ENCODE assay signal across 21 mouse cellular contexts in genomic region chr13:34235056-34235455, GRCm38 (mm10).
DNase-seq lines count a peak whose midpoint lies in the region; TF ChIP-seq lines count a peak whose summit lies in the region.
"Had no signal": no experiment of that assay in that cellular context is flagged by ENCODE, and none has a peak within 500 bp of the region (broad histone marks: within the 10 kb centered on the region; RNA-seq: fewer than 3 reads in every experiment).

No protein-coding gene starts in this region.

- intact Hi-C loops in gastrocnemius, adult 2 months (cut with DNase I): no loop called here
- intact Hi-C loops in gastrocnemius, postnatal 36 days (cut with DNase I): no loop called here

- DNase-seq in gastrocnemius, adult 2 months: no peak
- no peak for DNase-seq in gastrocnemius, postnatal 36 days
- peak; percentile 12 for DNase-seq in 3134 (ENCODE audit: extremely low read depth, insufficient read length, low spot score)
- peak; percentile 77 for DNase-seq in Muller cell, postnatal 12 days (ENCODE audit: inconsistent ontology term)
- DNase-seq in urinary bladder, postnatal 4 days (ENCODE audit: low spot score in 2 of 2): no peak
- no peak for DNase-seq in heart, adult 9 months (ENCODE audit: low spot score in 2 of 2)
- DNase-seq: adrenal gland, adult 2 months; adrenal gland, postnatal 25 days; cerebellum, adult 11-12 months; cerebellum, adult 8-10 months; cerebellum, postnatal 10 days; cerebellum, postnatal 36 days; embryo, embryonic 11 days; forebrain, postnatal 0 days; gastrocnemius, postnatal 25 days; heart, adult 2 months had no signal

- TF ChIP-seq CTCF in gastrocnemius, adult 2 months (IDR thresholded peaks at IDR 0.05): no peak

- H3K27ac ChIP-seq in gastrocnemius, adult 2 months: peak overlapping the region; percentile 55
- H3K27ac ChIP-seq: embryonic facial prominence, embryonic 10.5 days; embryonic facial prominence, embryonic 13.5 days; heart, adult 2 months; hindbrain, embryonic 14.5 days; hindbrain, postnatal 0 days had no signal

- H3K4me3 ChIP-seq in gastrocnemius, adult 2 months: no peak overlapping the region
- H3K4me3 ChIP-seq: embryonic facial prominence, embryonic 10.5 days; embryonic facial prominence, embryonic 13.5 days; erythroblast, embryonic 14.5 days; heart, adult 2 months had no signal

Comparison
In these comparisons a context has a peak if more than half of its experiments do, and no peak if none do; other contexts are left out.
1. DNase-seq: peak in 3134 (single experiment) and Muller cell, postnatal 12 days (single experiment); none in gastrocnemius, adult 2 months (single experiment), gastrocnemius, postnatal 36 days (0 of 2), urinary bladder, postnatal 4 days (0 of 2) and heart, adult 9 months (0 of 2).